Mouse (Mus musculus): ENCODE results near the gene Gli2. TPM values are rescaled to one million over a fixed set of nuclear protein-coding genes. Genes with fewer than 3 reads are reported as not detected.

The Gli2 gene
- polyA plus RNA-seq, 1 experiment from 2014 or later, result 2.5 TPM

- no peak for ATAC-seq (ENCODE audit: low FRiP score, low read depth)
- Histone ChIP-seq H3K27ac (replicated peaks) (peak overlapping the region; percentile 42), H3K4me1 (replicated peaks) (peaks cover 39% of the 10 kb centered on the region), H3K9ac (no peak overlapping the region), H3K9me3 (no peaks in the 10 kb centered on the region), H3K27me3 (no peaks in the 10 kb centered on the region), H3K4me2 (no peak overlapping the region), H3K36me3 (no peaks in the 10 kb centered on the region), H3K4me3 (no peak overlapping the region)
- WGBS, result 25% methylated on average over 2 of the region's 2 CpGs
Measured at GRCm38 (mm10) chr1:118983389-118983788, 70.0 kb downstream of the Gli2 start.

- no peak for ATAC-seq (ENCODE audit: low FRiP score, low read depth)
- Histone ChIP-seq H3K27ac (replicated peaks) (peak overlapping the region; percentile 42), H3K9me3 (no peaks in the 10 kb centered on the region), H3K9ac (no peak overlapping the region), H3K36me3 (no peaks in the 10 kb centered on the region), H3K4me2 (no peak overlapping the region), H3K27me3 (no peaks in the 10 kb centered on the region), H3K4me1 (replicated peaks) (peaks cover 39% of the 10 kb centered on the region), H3K4me3 (no peak overlapping the region)
- WGBS, result 7% methylated on average over 5 of the region's 5 CpGs
Measured at GRCm38 (mm10) chr1:118982805-118983211, 70.6 kb downstream of the Gli2 start.

- H3K4me2 ChIP-seq, result peak overlapping the region; percentile 5; the same call in 1 of the 2 replicates
- no peaks in the 10 kb centered on the region for H3K9me3 ChIP-seq
- no peak overlapping the region for H3K4me3 ChIP-seq
- no peaks in the 10 kb centered on the region for H3K27me3 ChIP-seq
- peak overlapping the region; percentile 42 for H3K27ac ChIP-seq (replicated peaks)
- 16% methylated on average over 16 of the region's 16 CpGs for WGBS
- ATAC-seq (ENCODE audit: low FRiP score, low read depth), result peak; percentile 90
- peaks cover 35% of the 10 kb centered on the region for H3K4me1 ChIP-seq (replicated peaks)
- H3K36me3 ChIP-seq, result no peaks in the 10 kb centered on the region
- H3K9ac ChIP-seq, result no peak overlapping the region
Measured at GRCm38 (mm10) chr1:118981943-118982804, 71.2 kb downstream of the Gli2 start.

- no peak overlapping the region for H3K27ac ChIP-seq (replicated peaks)
Measured at GRCm38 (mm10) chr1:118980636-118981035, 72.8 kb downstream of the Gli2 start.

GRCm38 (mm10) chr1:118976596-118976995 lies 76.8 kb downstream of the Gli2 start:
- Histone ChIP-seq H3K27ac (replicated peaks) (peak overlapping the region; percentile 15; the same call in 1 of the 2 replicates), H3K9ac (no peak overlapping the region), H3K4me2 (no peak overlapping the region), H3K4me1 (replicated peaks) (peaks cover 16% of the 10 kb centered on the region), H3K9me3 (no peaks in the 10 kb centered on the region), H3K36me3 (no peaks in the 10 kb centered on the region), H3K27me3 (no peaks in the 10 kb centered on the region), H3K4me3 (no peak overlapping the region)
- 44% methylated on average over 9 of the region's 9 CpGs for WGBS
- ATAC-seq (ENCODE audit: low FRiP score, low read depth), result peak; percentile 29; the same call in 1 of the 2 replicates

More at GRCm38 (mm10) chr1:118980636-118981035, 72.8 kb downstream of the Gli2 start:
- peaks cover 43% of the 10 kb centered on the region for H3K4me1 ChIP-seq (replicated peaks)
- WGBS, result 42% methylated on average over 7 of the region's 7 CpGs
- ATAC-seq (ENCODE audit: low FRiP score, low read depth), result no peak
- no peak overlapping the region for H3K4me2 ChIP-seq
- H3K27me3 ChIP-seq, result no peaks in the 10 kb centered on the region
- no peak overlapping the region for H3K9ac ChIP-seq
- H3K9me3 ChIP-seq, result no peaks in the 10 kb centered on the region
- H3K36me3 ChIP-seq, result no peaks in the 10 kb centered on the region
- H3K4me3 ChIP-seq, result no peak overlapping the region

- H3K4me2 ChIP-seq, result no peak overlapping the region
- H3K4me3 ChIP-seq, result no peak overlapping the region
- H3K27ac ChIP-seq (replicated peaks), result no peak overlapping the region
- no peak for ATAC-seq (ENCODE audit: low FRiP score, low read depth)
- no peaks in the 10 kb centered on the region for H3K36me3 ChIP-seq
- peaks cover 8% of the 10 kb centered on the region; the same call in 1 of the 2 replicates for H3K4me1 ChIP-seq (replicated peaks)
- 95% methylated on average over 3 of the region's 3 CpGs for WGBS
- H3K9me3 ChIP-seq, result no peaks in the 10 kb centered on the region
- H3K27me3 ChIP-seq, result no peaks in the 10 kb centered on the region
- H3K9ac ChIP-seq, result no peak overlapping the region
Measured at GRCm38 (mm10) chr1:118975376-118975775, 78.0 kb downstream of the Gli2 start.

GRCm38 (mm10) chr1:118970068-118970467 lies 83.4 kb downstream of the Gli2 start:
- no peak overlapping the region for H3K4me2 ChIP-seq
- H3K4me1 ChIP-seq (replicated peaks), result no peaks in the 10 kb centered on the region
- H3K27me3 ChIP-seq, result no peaks in the 10 kb centered on the region
- H3K36me3 ChIP-seq, result no peaks in the 10 kb centered on the region
- H3K4me3 ChIP-seq, result no peak overlapping the region
- no peak for ATAC-seq (ENCODE audit: low FRiP score, low read depth)
- H3K27ac ChIP-seq (replicated peaks), result no peak overlapping the region
- H3K9me3 ChIP-seq, result no peaks in the 10 kb centered on the region
- no peak overlapping the region for H3K9ac ChIP-seq
- 97% methylated on average over 3 of the region's 3 CpGs for WGBS

GRCm38 (mm10) chr1:118969409-118969808 lies 84.0 kb downstream of the Gli2 start:
- ATAC-seq (ENCODE audit: low FRiP score, low read depth), result no peak
- H3K9me3 ChIP-seq, result no peaks in the 10 kb centered on the region
- no peak overlapping the region for H3K27ac ChIP-seq (replicated peaks)
- H3K4me1 ChIP-seq (replicated peaks), result no peaks in the 10 kb centered on the region
- 58% methylated on average over 11 of the region's 11 CpGs for WGBS
- H3K4me2 ChIP-seq, result no peak overlapping the region
- H3K9ac ChIP-seq, result no peak overlapping the region
- H3K4me3 ChIP-seq, result no peak overlapping the region
- H3K36me3 ChIP-seq, result no peaks in the 10 kb centered on the region
- H3K27me3 ChIP-seq, result no peaks in the 10 kb centered on the region

- Histone ChIP-seq H3K27ac (replicated peaks) (no peak overlapping the region), H3K9ac (no peak overlapping the region), H3K36me3 (no peaks in the 10 kb centered on the region), H3K4me1 (replicated peaks) (no peaks in the 10 kb centered on the region), H3K4me2 (no peak overlapping the region), H3K9me3 (no peaks in the 10 kb centered on the region), H3K4me3 (no peak overlapping the region), H3K27me3 (no peaks in the 10 kb centered on the region)
- no peak; the same call in 1 of the 2 replicates for ATAC-seq (ENCODE audit: low FRiP score, low read depth)
- 78% methylated on average over 5 of the region's 5 CpGs for WGBS
Measured at GRCm38 (mm10) chr1:118968661-118969179, 84.7 kb downstream of the Gli2 start.

- Histone ChIP-seq H3K36me3 (no peaks in the 10 kb centered on the region), H3K27ac (replicated peaks) (no peak overlapping the region), H3K4me3 (no peak overlapping the region), H3K27me3 (no peaks in the 10 kb centered on the region), H3K4me1 (replicated peaks) (no peaks in the 10 kb centered on the region), H3K9me3 (no peaks in the 10 kb centered on the region), H3K4me2 (no peak overlapping the region), H3K9ac (no peak overlapping the region)
- WGBS, result 96% methylated on average over 3 of the region's 3 CpGs
- ATAC-seq (ENCODE audit: low FRiP score, low read depth), result no peak
Measured at GRCm38 (mm10) chr1:118967976-118968375, 85.4 kb downstream of the Gli2 start.

GRCm38 (mm10) chr1:118967281-118967680 lies 86.1 kb downstream of the Gli2 start:
- Histone ChIP-seq H3K4me3 (no peak overlapping the region), H3K4me1 (replicated peaks) (no peaks in the 10 kb centered on the region), H3K36me3 (no peaks in the 10 kb centered on the region), H3K4me2 (no peak overlapping the region), H3K27me3 (no peaks in the 10 kb centered on the region), H3K9me3 (no peaks in the 10 kb centered on the region), H3K27ac (replicated peaks) (no peak overlapping the region), H3K9ac (no peak overlapping the region)
- no peak for ATAC-seq (ENCODE audit: low FRiP score, low read depth)
- 88% methylated on average over 3 of the region's 3 CpGs for WGBS

GRCm38 (mm10) chr1:118958644-118959043 lies 94.8 kb downstream of the Gli2 start:
- Histone ChIP-seq H3K36me3 (no peaks in the 10 kb centered on the region), H3K27ac (replicated peaks) (no peak overlapping the region), H3K4me1 (replicated peaks) (peaks cover 20% of the 10 kb centered on the region), H3K4me3 (no peak overlapping the region), H3K27me3 (no peaks in the 10 kb centered on the region), H3K4me2 (no peak overlapping the region), H3K9ac (no peak overlapping the region), H3K9me3 (no peaks in the 10 kb centered on the region)
- ATAC-seq (ENCODE audit: low FRiP score, low read depth), result no peak
- WGBS, result 87% methylated on average over 7 of the region's 7 CpGs
